Mouse (Mus musculus) erythroblast, embryonic 14.5 days (primary cell): ENCODE measurements around the gene Notum. TPM values are rescaled to one million over a fixed set of nuclear protein-coding genes. Genes with fewer than 3 reads are reported as not detected.

Source experiments
- H3K27me3 ChIP-seq: 2 replicates; pipeline ENCODE4 v1.6.1; 2012; ENCODE audit warnings: inconsistent platforms; ENCODE audit not compliant: control insufficient read depth
- H3K36me3 ChIP-seq: 2 replicates; pipeline ENCODE4 v1.6.1; 2012; ENCODE audit warnings: mild to moderate bottlenecking, inconsistent platforms; ENCODE audit not compliant: control insufficient read depth
- H3K4me1 ChIP-seq: 2 replicates; pipeline ENCODE4 v1.6.1; 2012; ENCODE audit warnings: inconsistent platforms; ENCODE audit not compliant: control insufficient read depth
- H3K4me3 ChIP-seq: replicated peaks from 2 replicates; pipeline ENCODE3; 2012; ENCODE audit warnings: moderate library complexity, mild to moderate bottlenecking, inconsistent platforms
- H3K9me3 ChIP-seq: 2 replicates; pipeline ENCODE4 v1.6.1; 2012; ENCODE audit warnings: low read length, inconsistent platforms, mixed read lengths; ENCODE audit not compliant: control insufficient read depth
- GATA1 ChIP-seq: IDR thresholded peaks from 2 replicates; pipeline ENCODE4 v1.6.1; 2012; ENCODE audit warnings: low read length, inconsistent platforms, mixed read lengths
- TAL1 ChIP-seq: IDR thresholded peaks from 3 replicates; pipeline ENCODE4 v1.6.1; 2012; ENCODE audit warnings: low read length, inconsistent platforms, mixed read lengths
- polyA plus RNA-seq: library from polyadenylated mRNA; stranded (reverse); fragments of >175 nt; gene quantifications from 2 replicates; pipeline ENCODE4 v1.2.3, GENCODE M21; 2012

The Notum gene
- polyA plus RNA-seq, result 0.02 TPM in 1 of 2 replicates, not detected in the other

- H3K4me3 ChIP-seq, result no peak within 1 kb of the TSS
- TF ChIP-seq TAL1 (no peak), GATA1 (no peak)
- H3K4me1 ChIP-seq, result peaks cover 4% of the 10 kb centered on the region
- peaks cover 9% of the 10 kb centered on the region; the same call in 1 of the 2 replicates for H3K9me3 ChIP-seq
- peaks cover 96% of the 10 kb centered on the region for H3K27me3 ChIP-seq
- H3K36me3 ChIP-seq, result no peaks in the 10 kb centered on the region
Measured at GRCm38 (mm10) chr11:120661076-120661460, at the start of gene Notum. Gene Notum, minus strand, starts transcription at chr11:120661175.

GRCm38 (mm10) chr11:120710672-120711071 is 49.7 kb upstream of the Notum start:
- Histone ChIP-seq H3K9me3 (no peaks in the 10 kb centered on the region), H3K36me3 (peaks cover 49% of the 10 kb centered on the region), H3K4me3 (no peak overlapping the region), H3K27me3 (no peaks in the 10 kb centered on the region), H3K4me1 (peaks cover 35% of the 10 kb centered on the region)
- TF ChIP-seq GATA1, result no peak
- no peak for TF ChIP-seq TAL1

DNA sequence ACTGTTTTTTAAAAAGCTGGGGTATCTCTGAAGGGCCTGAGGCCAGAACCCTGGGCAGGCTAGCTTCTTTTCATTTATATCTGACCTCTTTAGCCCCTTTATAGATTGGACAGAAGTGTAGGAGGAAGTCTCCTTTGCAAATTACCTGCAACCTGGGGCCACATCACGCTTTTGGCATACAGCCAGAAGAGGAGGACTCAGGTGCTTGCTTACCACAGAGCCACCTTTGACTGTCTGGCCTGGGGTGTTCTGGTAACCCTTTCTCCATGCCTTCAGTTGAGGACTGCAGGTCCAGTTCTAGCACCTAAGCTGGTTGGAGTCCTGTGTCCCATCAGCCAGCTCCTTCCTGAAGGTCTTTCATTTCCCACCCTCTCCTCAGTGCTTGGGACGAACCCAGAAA is 48.6 kb upstream of the Notum start:
- H3K27me3 ChIP-seq, result no peaks in the 10 kb centered on the region
- no peak overlapping the region for H3K4me3 ChIP-seq
- peaks cover 47% of the 10 kb centered on the region for H3K36me3 ChIP-seq
- H3K9me3 ChIP-seq, result no peaks in the 10 kb centered on the region
- peaks cover 26% of the 10 kb centered on the region for H3K4me1 ChIP-seq
- TF ChIP-seq TAL1, result no peak

DNA sequence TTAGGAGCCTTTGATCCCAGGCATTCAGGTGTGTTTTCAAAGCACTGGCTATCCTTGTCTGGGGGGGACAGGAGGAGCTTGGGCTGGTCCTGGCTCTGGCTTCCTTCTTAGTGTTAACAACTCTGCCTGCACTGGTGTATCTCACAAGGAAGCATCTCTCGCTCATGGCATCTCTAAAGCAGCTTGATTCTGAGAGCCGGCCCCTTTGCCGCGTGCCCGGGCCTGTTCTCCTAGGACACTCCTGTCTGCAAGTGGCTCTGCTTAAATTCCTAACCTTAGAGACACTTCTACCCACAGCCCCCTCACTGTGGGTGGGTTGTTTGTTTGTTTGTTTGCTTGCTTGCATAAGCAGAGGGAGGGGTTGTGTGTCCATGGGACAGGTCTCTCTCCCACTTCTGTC is 47.0 kb upstream of the Notum start:
- H3K27me3 ChIP-seq, result no peaks in the 10 kb centered on the region
- TF ChIP-seq TAL1 (no peak), GATA1 (no peak)
- no peak overlapping the region for H3K4me3 ChIP-seq
- peaks cover 11% of the 10 kb centered on the region for H3K4me1 ChIP-seq
- peaks cover 59% of the 10 kb centered on the region for H3K36me3 ChIP-seq
- H3K9me3 ChIP-seq, result no peaks in the 10 kb centered on the region

GRCm38 (mm10) chr11:120707225-120707624 is 46.2 kb upstream of the Notum start:
- Histone ChIP-seq H3K9me3 (no peaks in the 10 kb centered on the region), H3K27me3 (no peaks in the 10 kb centered on the region), H3K4me1 (peaks cover 4% of the 10 kb centered on the region), H3K36me3 (peaks cover 63% of the 10 kb centered on the region), H3K4me3 (no peak overlapping the region)
- no peak for TF ChIP-seq TAL1
- TF ChIP-seq GATA1, result no peak

GRCm38 (mm10) chr11:120706120-120706519 is 45.1 kb upstream of the Notum start:
- no peaks in the 10 kb centered on the region for H3K9me3 ChIP-seq
- TF ChIP-seq TAL1 (no peak), GATA1 (no peak)
- H3K27me3 ChIP-seq, result no peaks in the 10 kb centered on the region
- no peaks in the 10 kb centered on the region; the same call in none of the 2 replicates for H3K4me1 ChIP-seq
- peaks cover 61% of the 10 kb centered on the region for H3K36me3 ChIP-seq
- no peak overlapping the region for H3K4me3 ChIP-seq

- Histone ChIP-seq H3K4me1 (no peaks in the 10 kb centered on the region; the same call in 1 of the 2 replicates), H3K4me3 (no peak overlapping the region), H3K27me3 (no peaks in the 10 kb centered on the region), H3K36me3 (peaks cover 61% of the 10 kb centered on the region), H3K9me3 (no peaks in the 10 kb centered on the region)
- TF ChIP-seq TAL1 (no peak), GATA1 (no peak)
Measured at GRCm38 (mm10) chr11:120704486-120705325, 43.7 kb upstream of the Notum start.

- Histone ChIP-seq H3K27me3 (no peaks in the 10 kb centered on the region), H3K9me3 (no peaks in the 10 kb centered on the region), H3K4me3 (no peak overlapping the region), H3K4me1 (no peaks in the 10 kb centered on the region; the same call in 1 of the 2 replicates), H3K36me3 (peaks cover 65% of the 10 kb centered on the region)
- TF ChIP-seq GATA1 (no peak), TAL1 (no peak)
Measured at GRCm38 (mm10) chr11:120703696-120704454, 42.9 kb upstream of the Notum start.

DNA sequence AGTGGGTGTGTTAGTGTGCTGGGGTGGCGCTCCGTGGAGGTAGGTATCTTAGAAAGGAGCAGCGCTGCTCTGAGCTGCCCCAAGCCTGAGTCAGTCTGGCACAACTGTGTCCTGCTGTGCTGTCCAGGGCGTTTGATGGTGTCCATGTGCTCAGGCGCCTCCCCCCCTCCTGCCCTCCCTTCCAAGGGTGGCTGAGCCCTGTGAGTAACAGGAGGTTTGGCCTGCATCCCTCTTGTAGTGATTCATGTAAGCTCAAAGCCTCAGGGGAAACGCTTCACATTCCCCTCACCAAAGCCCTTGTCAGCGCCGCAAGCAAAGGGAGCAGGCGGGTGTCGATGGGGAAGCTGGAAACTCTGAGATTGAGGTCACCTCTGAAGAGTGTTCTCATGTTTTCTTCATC is 36.8 kb upstream of the Notum start:
- peaks cover 79% of the 10 kb centered on the region for H3K36me3 ChIP-seq
- H3K9me3 ChIP-seq, result peaks cover 4% of the 10 kb centered on the region; the same call in 1 of the 2 replicates
- no peak for TF ChIP-seq GATA1
- H3K27me3 ChIP-seq, result no peaks in the 10 kb centered on the region
- no peak overlapping the region for H3K4me3 ChIP-seq
- no peaks in the 10 kb centered on the region for H3K4me1 ChIP-seq
